Mouse (Mus musculus) embryonic facial prominence, embryonic 14.5 days (tissue): Measurements from ENCODE around the gene Bpi. TPM values are rescaled to one million over a fixed set of nuclear protein-coding genes. Genes with fewer than 3 reads are reported as not detected.

ENCODE experiments used
- ATAC-seq: fragments of 200-750 bp; cut with Nextera tagmentation; 2 replicates; pipeline ENCODE4 v1.8.0; 2017; ENCODE audit warnings: low read depth, moderate number of reproducible peaks, moderate TSS enrichment
- DNase-seq: peaks from one replicate; pipeline ENCODE4 v3.0.0-alpha.2; 2015; ENCODE audit warnings: low spot score
- H3K27ac ChIP-seq: fragments of 300-500 bp; sonication (generic); replicated peaks from 2 replicates; pipeline ENCODE4 v1.5.1; 2014; ENCODE audit warnings: low read depth, mild to moderate bottlenecking, low read length, moderate library complexity
- H3K27me3 ChIP-seq: fragments of 300-500 bp; sonication (generic); replicated peaks from 2 replicates; pipeline ENCODE4 v1.6.1; 2014; ENCODE audit warnings: low read length; ENCODE audit not compliant: control insufficient read depth, insufficient read depth
- H3K36me3 ChIP-seq: fragments of 300-500 bp; sonication (generic); 2 replicates; pipeline ENCODE4 v1.6.1; 2014; ENCODE audit warnings: low read length, mixed read lengths; ENCODE audit not compliant: control insufficient read depth, insufficient read depth
- H3K4me1 ChIP-seq: fragments of 300-500 bp; sonication (generic); 2 replicates; pipeline ENCODE4 v1.6.1; 2014; ENCODE audit warnings: antibody characterized with exemption, low read length; ENCODE audit not compliant: control insufficient read depth, insufficient read depth
- H3K4me2 ChIP-seq: fragments of 300-500 bp; sonication (generic); 2 replicates; pipeline ENCODE4 v1.6.1; 2014; ENCODE audit warnings: low read depth, mild to moderate bottlenecking, low read length, moderate library complexity, mixed read lengths
- H3K4me3 ChIP-seq: fragments of 300-500 bp; sonication (generic); 2 replicates; pipeline ENCODE4 v1.5.1; 2014; ENCODE audit warnings: low read depth, mild to moderate bottlenecking, low read length
- H3K9ac ChIP-seq: fragments of 300-500 bp; sonication (generic); 2 replicates; pipeline ENCODE4 v1.6.1; 2014; ENCODE audit warnings: low read depth, mild to moderate bottlenecking, low read length, moderate library complexity, mixed read lengths
- H3K9me3 ChIP-seq: fragments of 300-500 bp; sonication (generic); 2 replicates; pipeline ENCODE4 v1.6.1; 2016; ENCODE audit warnings: low read length; ENCODE audit not compliant: control insufficient read depth
- WGBS: fragments of 180-500 bp; shearing (Covaris S2); extraction: QIAGEN DNeasy Blood & Tissue Kit; methylation state at CpG from one replicate; pipeline ENCODE4 v1.1.7; 2014; 5-methylcytosine and 5-hydroxymethylcytosine counted together
- microRNA-seq: library from miRNA; unstranded; fragments of <30 nt; microRNA quantifications from one replicate; pipeline ENCODE4, GENCODE M21; 2016; ENCODE audit warnings: borderline number of aligned reads
- polyA plus RNA-seq: library from polyadenylated mRNA; unstranded; fragments of >200 nt; fragmentation: Nextera tagmentation; extraction: Ambion mirVana; gene quantifications from 2 replicates; pipeline ENCODE4 v1.2.1, GENCODE M21; 2014

Bpi gene
- polyA plus RNA-seq, 1 experiment from 2014 or later, result not detected

- no peak overlapping the region for H3K9ac ChIP-seq
- DNase-seq, result no peak
- H3K27me3 ChIP-seq, result no peaks in the 10 kb centered on the region
- no peaks in the 10 kb centered on the region for H3K36me3 ChIP-seq
- H3K4me3 ChIP-seq, result no peak overlapping the region
- H3K9me3 ChIP-seq, result no peaks in the 10 kb centered on the region
- no peak overlapping the region for H3K4me2 ChIP-seq
- 58% methylated on average over 1 of the region's 1 CpGs for WGBS
- no peak overlapping the region for H3K27ac ChIP-seq
- ATAC-seq, result no peak
- H3K4me1 ChIP-seq, result no peaks in the 10 kb centered on the region
Observed at GRCm38 (mm10) chr2:158313089-158313488, 55.2 kb downstream of the Bpi start.

- Histone ChIP-seq H3K9me3 (no peaks in the 10 kb centered on the region), H3K4me1 (no peaks in the 10 kb centered on the region), H3K4me2 (no peak overlapping the region), H3K4me3 (no peak overlapping the region), H3K27ac (no peak overlapping the region), H3K27me3 (no peaks in the 10 kb centered on the region), H3K9ac (no peak overlapping the region), H3K36me3 (no peaks in the 10 kb centered on the region)
- 68% methylated on average over 8 of the region's 8 CpGs for WGBS
- no peak for ATAC-seq
- DNase-seq, result no peak
Observed at GRCm38 (mm10) chr2:158316371-158316770, 58.5 kb downstream of the Bpi start.

- Histone ChIP-seq H3K27me3 (no peaks in the 10 kb centered on the region), H3K4me3 (no peak overlapping the region), H3K9me3 (no peaks in the 10 kb centered on the region), H3K4me1 (no peaks in the 10 kb centered on the region), H3K27ac (no peak overlapping the region), H3K36me3 (no peaks in the 10 kb centered on the region), H3K9ac (no peak overlapping the region), H3K4me2 (no peak overlapping the region)
- ATAC-seq (peak; percentile 50; the same call in 1 of the 2 replicates), DNase-seq (peak; percentile 78)
- 21% methylated on average over 5 of the region's 5 CpGs for WGBS
Observed at GRCm38 (mm10) chr2:158317026-158317425, 59.1 kb downstream of the Bpi start.

- H3K36me3 ChIP-seq, result no peaks in the 10 kb centered on the region
- whole genome bisulfite sequencing, result 87% methylated on average over 6 of the region's 6 CpGs
- DNase-seq (no peak), ATAC-seq (no peak)
- no peak overlapping the region for H3K27ac ChIP-seq
- no peaks in the 10 kb centered on the region for H3K4me1 ChIP-seq
- no peaks in the 10 kb centered on the region for H3K27me3 ChIP-seq
- H3K4me3 ChIP-seq, result no peak overlapping the region
- H3K4me2 ChIP-seq, result no peak overlapping the region
- H3K9me3 ChIP-seq, result no peaks in the 10 kb centered on the region
- H3K9ac ChIP-seq, result no peak overlapping the region
Observed at GRCm38 (mm10) chr2:158321596-158321995, 63.7 kb downstream of the Bpi start.

- H3K4me2 ChIP-seq, result no peak overlapping the region
- DNase-seq (no peak), ATAC-seq (no peak)
- no peak overlapping the region for H3K27ac ChIP-seq
- H3K36me3 ChIP-seq, result no peaks in the 10 kb centered on the region
- no peaks in the 10 kb centered on the region for H3K27me3 ChIP-seq
- no peaks in the 10 kb centered on the region for H3K4me1 ChIP-seq
- no peak overlapping the region for H3K9ac ChIP-seq
- WGBS, result 71% methylated on average over 3 of the region's 3 CpGs
- no peaks in the 10 kb centered on the region for H3K9me3 ChIP-seq
- no peak overlapping the region for H3K4me3 ChIP-seq
Observed at GRCm38 (mm10) chr2:158322845-158323244, 65.0 kb downstream of the Bpi start.

GRCm38 (mm10) chr2:158324531-158325190 lies 66.8 kb downstream of the Bpi start:
- Histone ChIP-seq H3K9me3 (no peaks in the 10 kb centered on the region), H3K4me1 (no peaks in the 10 kb centered on the region), H3K27me3 (no peaks in the 10 kb centered on the region), H3K36me3 (no peaks in the 10 kb centered on the region), H3K4me2 (peak overlapping the region; percentile 31; the same call in 1 of the 2 replicates), H3K27ac (no peak overlapping the region), H3K4me3 (no peak overlapping the region), H3K9ac (no peak overlapping the region)
- ATAC-seq (peak; percentile 77; the same call in 1 of the 2 replicates), DNase-seq (peak; percentile 63)
- WGBS, result 61% methylated on average over 10 of the region's 10 CpGs

- no peaks in the 10 kb centered on the region for H3K36me3 ChIP-seq
- ATAC-seq (no peak), DNase-seq (no peak)
- 78% methylated on average over 8 of the region's 8 CpGs for WGBS
- H3K4me3 ChIP-seq, result no peak overlapping the region
- no peaks in the 10 kb centered on the region for H3K9me3 ChIP-seq
- H3K4me1 ChIP-seq, result no peaks in the 10 kb centered on the region
- H3K27ac ChIP-seq, result no peak overlapping the region
- no peaks in the 10 kb centered on the region for H3K27me3 ChIP-seq
- H3K4me2 ChIP-seq, result no peak overlapping the region
- no peak overlapping the region for H3K9ac ChIP-seq
Observed at GRCm38 (mm10) chr2:158325609-158326008, 67.7 kb downstream of the Bpi start.

Small RNA genes within 50 kb of the gene (microRNA-seq; reads per million reads assigned to microRNA genes)
- not detected for gene Mir7685

Other genes with a start within 250 kb of the Bpi start
- gene Tti1, start 229.7 kb upstream of the Bpi start, polyA plus RNA-seq, result 17.0 and 22.0 TPM in 2 replicates
- 32.8 and 37.5 TPM in 2 replicates for gene Rprd1b, start 229.6 kb upstream of the Bpi start, polyA plus RNA-seq
- gene Tgm2, start 111.7 kb upstream of the Bpi start, polyA plus RNA-seq, result 18.8 and 19.9 TPM in 2 replicates
- 5.4 and 6.8 TPM in 2 replicates for gene D630003M21Rik, start 28.9 kb upstream of the Bpi start, polyA plus RNA-seq
- gene Lbp, start 48.4 kb downstream of the Bpi start, polyA plus RNA-seq, result 7.8 and 11.9 TPM in 2 replicates
- gene Snhg11, start 117.5 kb downstream of the Bpi start, polyA plus RNA-seq, result 7.8 and 10.2 TPM in 2 replicates
- 18.0 and 18.8 TPM in 2 replicates for gene Ralgapb, start 151.8 kb downstream of the Bpi start, polyA plus RNA-seq
- gene Adig, start 244.5 kb downstream of the Bpi start, polyA plus RNA-seq, result 0.55 and 1.3 TPM in 2 replicates